Mouse (Mus musculus) testis, adult 2 months (tissue): Measurements from ENCODE around the gene Slc11a2. TPM values are rescaled to one million over a fixed set of nuclear protein-coding genes. Genes with fewer than 3 reads are reported as not detected.

ENCODE experiments used
- H3K27ac ChIP-seq: fragments of 200-500 bp; 2 replicates; pipeline ENCODE4 v1.5.1; 2012; ENCODE audit warnings: low read depth, low read length; ENCODE audit not compliant: control insufficient read depth, insufficient read depth
- H3K27me3 ChIP-seq: fragments of 200-500 bp; 2 replicates; pipeline ENCODE4 v1.6.1; 2012; ENCODE audit warnings: mild to moderate bottlenecking, low read length, moderate library complexity; ENCODE audit not compliant: control insufficient read depth, insufficient read depth
- H3K36me3 ChIP-seq: fragments of 200-500 bp; 2 replicates; pipeline ENCODE4 v1.6.1; 2012; ENCODE audit warnings: mild to moderate bottlenecking, low read length; ENCODE audit not compliant: control insufficient read depth, insufficient read depth
- H3K4me1 ChIP-seq: fragments of 200-500 bp; 2 replicates; pipeline ENCODE4 v1.6.1; 2012; ENCODE audit warnings: low read length; ENCODE audit not compliant: control insufficient read depth, insufficient read depth
- H3K4me3 ChIP-seq: fragments of 200-500 bp; 2 replicates; pipeline ENCODE4 v1.5.1; 2012; ENCODE audit warnings: low read depth, mild to moderate bottlenecking, low read length, moderate library complexity, mixed read lengths; ENCODE audit not compliant: control insufficient read depth
- CTCF ChIP-seq: fragments of 200-500 bp; IDR thresholded peaks from 2 replicates; pipeline ENCODE4 v1.5.1; 2012; ENCODE audit warnings: low read depth, mild to moderate bottlenecking, inconsistent platforms, low read length, moderate library complexity; ENCODE audit not compliant: control insufficient read depth, insufficient read depth, insufficient replicate concordance
- POLR2A ChIP-seq: fragments of 200-500 bp; IDR thresholded peaks from 2 replicates; pipeline ENCODE4 v1.6.1; 2012; ENCODE audit warnings: low read depth, mild to moderate bottlenecking, inconsistent platforms, low read length, moderate library complexity; ENCODE audit not compliant: control insufficient read depth
- polyA plus RNA-seq: library from polyadenylated mRNA; depleted of rRNA; stranded (reverse); fragments of >200 nt; gene quantifications from 2 replicates; pipeline ENCODE4 v1.2.3, GENCODE M21; 2012

Gene Slc11a2
- polyA plus RNA-seq, 1 experiment = 38.4 TPM

- peak overlapping the region; percentile 33; the same call in 1 of the 2 replicates for H3K27ac ChIP-seq
- H3K4me1 ChIP-seq = peaks cover 17% of the 10 kb centered on the region
Observed at GRCm38 (mm10) chr15:100419901-100420745, 4.7 kb downstream of the Slc11a2 start.

GRCm38 (mm10) chr15:100419311-100419710, 5.6 kb downstream of the Slc11a2 start:
- no peaks in the 10 kb centered on the region for H3K27me3 ChIP-seq
- TF ChIP-seq CTCF (no peak), POLR2A (no peak)
- no peak overlapping the region for H3K4me3 ChIP-seq
- no peaks in the 10 kb centered on the region for H3K36me3 ChIP-seq
- H3K27ac ChIP-seq = no peak overlapping the region
- peaks cover 18% of the 10 kb centered on the region for H3K4me1 ChIP-seq

More at GRCm38 (mm10) chr15:100419901-100420745, 4.7 kb downstream of the Slc11a2 start:
- Histone ChIP-seq H3K27me3 (no peaks in the 10 kb centered on the region), H3K36me3 (no peaks in the 10 kb centered on the region), H3K4me3 (no peak overlapping the region)
- no peak for TF ChIP-seq CTCF
- no peak for TF ChIP-seq POLR2A

GRCm38 (mm10) chr15:100417854-100418450, 6.9 kb downstream of the Slc11a2 start:
- H3K4me3 ChIP-seq = no peak overlapping the region
- H3K27me3 ChIP-seq = no peaks in the 10 kb centered on the region
- H3K27ac ChIP-seq = 0 out of 2 replicates have a peak overlapping the region, but pooled peaks have one; percentile 13
- no peak for TF ChIP-seq CTCF
- no peak for TF ChIP-seq POLR2A
- peaks cover 10% of the 10 kb centered on the region for H3K4me1 ChIP-seq
- H3K36me3 ChIP-seq = no peaks in the 10 kb centered on the region

GRCm38 (mm10) chr15:100415684-100416083, 9.2 kb downstream of the Slc11a2 start:
- Histone ChIP-seq H3K36me3 (no peaks in the 10 kb centered on the region; the same call in 1 of the 2 replicates), H3K27me3 (no peaks in the 10 kb centered on the region), H3K27ac (no peak overlapping the region), H3K4me3 (no peak overlapping the region), H3K4me1 (peaks cover 7% of the 10 kb centered on the region)
- TF ChIP-seq CTCF (no peak), POLR2A (no peak)

- peaks cover 7% of the 10 kb centered on the region for H3K4me1 ChIP-seq
- H3K36me3 ChIP-seq = peaks cover 2% of the 10 kb centered on the region; the same call in 1 of the 2 replicates
- peak; percentile 27; the same call in 1 of the 2 replicates for TF ChIP-seq POLR2A
- no peak for TF ChIP-seq CTCF
Observed at GRCm38 (mm10) chr15:100414942-100415341, 9.9 kb downstream of the Slc11a2 start.

GRCm38 (mm10) chr15:100414011-100414410, 10.9 kb downstream of the Slc11a2 start:
- no peak overlapping the region for H3K4me3 ChIP-seq
- TF ChIP-seq CTCF = no peak
- TF ChIP-seq POLR2A = no peak
- peaks cover 7% of the 10 kb centered on the region for H3K4me1 ChIP-seq
- no peaks in the 10 kb centered on the region for H3K27me3 ChIP-seq
- H3K36me3 ChIP-seq = peaks cover 2% of the 10 kb centered on the region; the same call in 1 of the 2 replicates
- H3K27ac ChIP-seq = no peak overlapping the region

More at GRCm38 (mm10) chr15:100414942-100415341, 9.9 kb downstream of the Slc11a2 start:
- Histone ChIP-seq H3K27me3 (no peaks in the 10 kb centered on the region), H3K27ac (0 out of 2 replicates have a peak overlapping the region, but pooled peaks have one; percentile 11), H3K4me3 (no peak overlapping the region)

- Histone ChIP-seq H3K27me3 (no peaks in the 10 kb centered on the region), H3K27ac (no peak overlapping the region), H3K4me1 (peaks cover 7% of the 10 kb centered on the region), H3K36me3 (peaks cover 2% of the 10 kb centered on the region; the same call in 1 of the 2 replicates), H3K4me3 (no peak overlapping the region)
- TF ChIP-seq CTCF (no peak), POLR2A (no peak)
Observed at GRCm38 (mm10) chr15:100413306-100413705, 11.6 kb downstream of the Slc11a2 start.
